Mouse (Mus musculus) CH12.LX (cell line): ENCODE results near the gene Gm4787.

Source experiments
- EP300 ChIP-seq: IDR thresholded peaks from 2 replicates; pipeline ENCODE4 v1.6.1; 2011; ENCODE audit warnings: low read length, improper control_type of control experiment
- ETS1 ChIP-seq: conservative IDR thresholded peaks from 2 replicates; pipeline ENCODE4 v1.6.1; 2012; ENCODE audit warnings: low read depth, mild to moderate bottlenecking, inconsistent platforms, low read length, improper control_type of control experiment, moderate library complexity
- GABPA ChIP-seq: IDR thresholded peaks from 2 replicates; pipeline ENCODE4 v1.6.1; 2012; ENCODE audit warnings: low read depth, low read length, improper control_type of control experiment, inconsistent platforms; ENCODE audit not compliant: insufficient replicate concordance
- SMC3 ChIP-seq: IDR thresholded peaks from 2 replicates; pipeline ENCODE4 v1.6.1; 2011; ENCODE audit warnings: low read depth, low read length, improper control_type of control experiment

DNA sequence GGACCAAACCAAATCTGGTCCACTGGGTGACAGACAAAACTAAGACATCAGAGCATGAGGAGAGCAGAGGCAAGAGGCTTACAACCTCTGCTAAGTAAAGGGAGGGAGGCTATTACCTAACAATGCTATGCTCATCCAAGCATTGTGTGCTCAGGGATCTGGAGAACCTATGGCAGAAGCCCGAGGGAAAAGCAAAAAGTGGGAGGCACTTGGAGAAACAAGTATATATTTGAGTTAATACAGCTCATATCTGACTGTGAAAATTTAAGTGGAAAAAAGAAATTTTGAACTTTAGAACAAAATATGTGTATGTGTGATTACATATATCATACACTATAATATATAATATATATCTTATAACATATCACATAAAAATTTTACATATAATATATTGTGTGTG lies 42.6 kb upstream of the Gm4787 start, which contains the start of gene Adam4:
- TF ChIP-seq GABPA = no peak
- no peak for TF ChIP-seq ETS1
- TF ChIP-seq EP300 = no peak
- TF ChIP-seq SMC3 = no peak
